Comparison of ENCODE assay signal across 16 mouse cellular contexts in the genomic region with DNA sequence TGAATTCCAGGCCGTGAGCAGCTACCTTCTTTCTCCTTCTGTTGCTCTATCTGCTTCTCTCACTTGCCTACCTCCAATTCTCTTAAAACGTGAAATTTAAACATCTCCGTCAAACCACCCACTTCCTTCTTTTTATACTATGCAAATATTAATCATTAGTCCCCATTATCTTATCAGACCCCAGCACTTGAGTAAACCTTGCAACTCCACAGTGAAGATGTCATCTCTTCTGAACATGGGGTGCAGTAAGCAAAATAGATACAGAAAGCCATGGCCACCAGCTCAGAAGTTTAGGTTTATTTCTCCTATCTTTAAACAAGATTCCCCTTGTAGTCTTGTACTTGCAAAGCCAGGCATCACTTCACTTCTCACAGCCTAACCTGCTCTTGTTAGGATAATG.
"Had no signal": no experiment of that assay in that cellular context is flagged by ENCODE, and none has a peak within 500 bp of the region (broad histone marks: within the 10 kb centered on the region; RNA-seq: fewer than 3 reads in every experiment).

No protein-coding gene starts in this region.

- ATAC-seq: liver, postnatal 0 days; midbrain, embryonic 15.5 days had no signal

- H3K4me1 ChIP-seq: liver, embryonic 13.5 days; liver, embryonic 15.5 days; midbrain, embryonic 10.5 days; midbrain, embryonic 12.5 days; midbrain, embryonic 15.5 days; neural tube, embryonic 12.5 days; stomach, embryonic 15.5 days had no signal

- H3K27me3 ChIP-seq: liver, embryonic 13.5 days; liver, embryonic 15.5 days; megakaryocyte, embryonic 14.5 days; midbrain, embryonic 12.5 days; midbrain, embryonic 15.5 days; neural tube, embryonic 12.5 days; stomach, embryonic 15.5 days had no signal

- DNase-seq: liver, embryonic 13.5 days; liver, postnatal 0 days; lung, embryonic 14.5 days; lung, postnatal 10 days; lung, postnatal 4 days; right cerebral cortex, postnatal 14 days; thymus, adult 2 months; thymus, postnatal 25 days; thymus, postnatal 4 days had no signal

- H3K9me3 ChIP-seq: liver, embryonic 13.5 days; liver, embryonic 15.5 days; megakaryocyte, embryonic 14.5 days; midbrain, embryonic 10.5 days; midbrain, embryonic 12.5 days; midbrain, embryonic 15.5 days; neural tube, embryonic 12.5 days; stomach, embryonic 15.5 days had no signal

- H3K36me3 ChIP-seq: liver, embryonic 15.5 days; midbrain, embryonic 12.5 days; neural tube, embryonic 12.5 days had no signal

- H3K4me3 ChIP-seq: liver, embryonic 13.5 days; liver, embryonic 15.5 days; megakaryocyte, embryonic 14.5 days; midbrain, embryonic 10.5 days; midbrain, embryonic 12.5 days; midbrain, embryonic 15.5 days; neural tube, embryonic 12.5 days; stomach, embryonic 15.5 days had no signal
